Mouse (Mus musculus) right cerebral cortex, postnatal 10 days (tissue): Measurements from ENCODE around the gene Ror1.
A peak's percentile ranks its signal among the peaks of the same experiment; 100 is the strongest.

Experiments
- DNase-seq, 2 experiments: peaks; one replicate each; pipeline ENCODE4 v3.0.0; 2021; ENCODE audit warnings: low spot score in 2 of 2

Gene Ror1

GRCm38 (mm10) chr4:100116366-100116765 lies 20.8 kb downstream of the Ror1 start:
- no peak for DNase-seq

- DNase-seq = no peak
Observed at GRCm38 (mm10) chr4:100118676-100119075, 23.1 kb downstream of the Ror1 start.

- no peak for DNase-seq
Observed at GRCm38 (mm10) chr4:100119431-100119830, 23.8 kb downstream of the Ror1 start.

- peak; percentile 28 to 43 for DNase-seq
Observed at GRCm38 (mm10) chr4:100120547-100120946, 25.0 kb downstream of the Ror1 start.

GRCm38 (mm10) chr4:100122436-100122835 lies 26.8 kb downstream of the Ror1 start:
- no peak for DNase-seq

GRCm38 (mm10) chr4:100123519-100123918 lies 27.9 kb downstream of the Ror1 start:
- DNase-seq = no peak

GRCm38 (mm10) chr4:100124056-100124455 lies 28.5 kb downstream of the Ror1 start:
- DNase-seq = no peak

GRCm38 (mm10) chr4:100124935-100125334 lies 29.3 kb downstream of the Ror1 start:
- DNase-seq = no peak

- DNase-seq = no peak
Observed at GRCm38 (mm10) chr4:100126531-100127310, 31.1 kb downstream of the Ror1 start.

GRCm38 (mm10) chr4:100128026-100128922 lies 32.7 kb downstream of the Ror1 start:
- DNase-seq = no peak

- DNase-seq = no peak
Observed at GRCm38 (mm10) chr4:100129201-100129600, 33.6 kb downstream of the Ror1 start.

- DNase-seq = peak; percentile 34 to 36
Observed at GRCm38 (mm10) chr4:100130771-100131475, 35.3 kb downstream of the Ror1 start.

GRCm38 (mm10) chr4:100131488-100131887 lies 35.9 kb downstream of the Ror1 start:
- no peak for DNase-seq

GRCm38 (mm10) chr4:100132261-100132660 lies 36.7 kb downstream of the Ror1 start:
- no peak for DNase-seq

GRCm38 (mm10) chr4:100136046-100136445 lies 40.5 kb downstream of the Ror1 start:
- DNase-seq = no peak

- DNase-seq = no peak
Observed at GRCm38 (mm10) chr4:100137102-100137835, 41.7 kb downstream of the Ror1 start.

GRCm38 (mm10) chr4:100141626-100142025 lies 46.0 kb downstream of the Ror1 start:
- no peak for DNase-seq

- DNase-seq = no peak
Observed at GRCm38 (mm10) chr4:100144744-100145143, 49.2 kb downstream of the Ror1 start.

- DNase-seq = no peak
Observed at GRCm38 (mm10) chr4:100150797-100151196, 55.2 kb downstream of the Ror1 start.

GRCm38 (mm10) chr4:100154560-100155130 lies 59.1 kb downstream of the Ror1 start:
- DNase-seq = no peak

- DNase-seq = no peak
Observed at GRCm38 (mm10) chr4:100155731-100156130, 60.1 kb downstream of the Ror1 start.
